Mouse (Mus musculus): ENCODE data around the gene Rhot2.
A peak's percentile ranks its signal among the peaks of the same experiment; 100 is the strongest.

Gene Rhot2

DNA sequence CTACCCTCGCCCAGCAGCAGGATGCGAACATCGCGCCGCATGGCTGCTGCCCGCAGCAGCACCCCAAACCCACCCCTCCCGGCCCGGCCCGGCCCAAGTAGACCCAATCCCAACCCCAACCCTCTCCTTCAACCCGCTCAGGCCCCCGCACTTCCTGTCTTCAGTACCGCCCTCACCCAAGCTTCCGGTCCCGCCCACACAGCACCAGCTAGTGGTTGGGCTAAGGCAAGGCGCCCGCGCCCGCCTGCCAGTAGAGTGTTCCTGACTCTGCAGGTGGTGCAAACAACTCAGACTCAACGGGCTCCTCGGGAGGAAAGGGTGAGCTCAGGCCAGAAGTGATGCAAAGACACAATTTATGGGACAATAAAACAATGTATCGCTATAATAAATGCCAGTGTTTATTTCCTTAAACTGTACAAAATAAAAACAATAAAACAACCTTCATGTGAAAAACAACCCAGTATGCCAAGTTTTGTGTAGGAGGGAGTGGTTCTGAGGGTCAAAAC is at the start of gene Rhot2:
Rhot2 (minus strand) TSS at position 456 of the 506 bp plus-strand sequence.
- DNase-seq (ENCODE audit: low spot score) = peak; percentile 97

DNA sequence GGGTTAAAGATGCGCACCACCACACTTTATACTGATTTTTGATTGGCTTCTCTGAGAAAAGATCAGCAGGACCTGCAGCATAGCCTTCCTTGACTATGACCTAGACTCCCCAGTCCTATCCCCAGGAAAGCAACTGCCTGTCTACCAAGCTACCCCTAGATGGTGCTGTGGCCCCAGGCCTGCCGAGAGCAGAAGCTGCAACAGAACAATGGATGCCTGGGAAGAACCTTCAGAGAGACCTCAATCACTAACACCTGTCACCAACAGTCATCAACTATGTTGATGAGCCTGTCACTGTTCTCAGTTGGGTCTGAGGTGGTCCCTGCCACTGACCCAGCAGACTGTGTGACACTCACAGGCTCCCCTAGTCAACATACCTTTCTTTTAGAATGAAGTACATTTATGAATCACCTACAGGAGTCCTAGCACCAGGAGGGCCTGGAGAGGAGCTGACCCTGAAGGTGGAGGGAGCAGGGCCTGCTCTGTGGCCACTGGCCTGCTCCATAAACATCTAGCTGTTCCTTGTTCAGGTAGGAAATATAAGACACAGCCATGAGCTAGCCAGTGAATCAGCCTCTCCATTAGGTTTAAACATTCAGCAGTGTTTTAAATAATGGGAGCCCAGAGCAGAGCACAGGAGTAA is 49.4 kb upstream of the Rhot2 start:
- DNase-seq (ENCODE audit: low spot score) = peak; percentile 63

DNA sequence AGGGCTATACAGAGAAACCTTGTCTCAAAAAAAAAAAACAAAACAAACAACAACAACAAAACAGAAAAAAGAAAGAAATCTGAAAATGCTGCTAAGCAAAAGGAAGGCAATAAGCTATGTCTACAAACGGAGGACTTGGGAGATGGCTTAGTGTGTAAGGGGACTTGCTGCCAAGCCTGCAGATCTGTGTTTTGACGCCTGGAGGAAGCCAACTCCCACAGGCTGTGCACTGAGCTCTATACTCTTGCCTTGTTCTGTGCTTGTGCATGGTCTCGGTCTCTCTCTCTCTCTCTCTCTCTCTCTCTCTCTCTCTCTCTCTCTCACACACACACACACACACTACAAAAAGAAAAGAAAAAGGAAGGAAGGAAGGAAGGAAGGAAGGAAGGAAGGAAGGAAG is 44.2 kb upstream of the Rhot2 start:
- no peak for DNase-seq (ENCODE audit: low spot score)

DNA sequence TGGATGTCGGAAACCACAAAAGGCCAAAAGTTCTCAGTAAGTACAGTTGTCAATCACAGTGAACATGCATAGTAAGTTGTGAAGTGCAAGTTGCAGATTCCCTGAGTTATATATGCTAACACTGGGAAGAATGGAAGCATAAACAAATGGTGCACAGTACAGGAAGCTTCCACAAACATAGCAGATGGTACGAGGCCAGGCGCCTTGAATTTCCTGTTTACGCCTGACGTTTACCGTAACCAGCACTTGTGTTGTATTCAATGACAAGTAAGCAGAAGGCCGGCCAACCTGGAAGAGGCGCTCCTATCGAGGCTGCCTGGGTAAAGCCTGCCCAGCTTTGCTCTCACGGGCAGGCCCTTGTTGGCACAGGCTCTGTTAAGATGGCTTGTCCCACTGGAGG is 42.8 kb upstream of the Rhot2 start:
- no peak for DNase-seq (ENCODE audit: low spot score)

DNA sequence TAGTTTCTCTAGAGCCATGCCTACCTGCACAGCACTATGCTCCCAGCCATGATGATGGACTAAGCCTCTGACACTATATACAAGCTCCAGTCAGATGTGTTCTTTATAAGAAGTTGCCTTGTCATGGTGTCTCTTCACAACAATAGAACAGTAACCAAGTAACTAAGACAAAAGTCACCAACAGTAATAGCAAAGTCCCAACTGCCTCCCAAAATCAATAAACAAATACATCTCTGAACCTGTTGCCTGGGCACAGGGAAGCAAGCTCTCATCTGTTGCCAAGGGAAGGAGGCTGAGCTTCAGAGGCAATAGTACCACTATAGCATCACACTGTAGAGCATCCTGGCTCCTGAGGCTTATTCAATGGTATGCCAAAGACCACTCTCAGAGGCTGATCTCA is 42.2 kb upstream of the Rhot2 start:
- no peak for DNase-seq (ENCODE audit: low spot score)

DNA sequence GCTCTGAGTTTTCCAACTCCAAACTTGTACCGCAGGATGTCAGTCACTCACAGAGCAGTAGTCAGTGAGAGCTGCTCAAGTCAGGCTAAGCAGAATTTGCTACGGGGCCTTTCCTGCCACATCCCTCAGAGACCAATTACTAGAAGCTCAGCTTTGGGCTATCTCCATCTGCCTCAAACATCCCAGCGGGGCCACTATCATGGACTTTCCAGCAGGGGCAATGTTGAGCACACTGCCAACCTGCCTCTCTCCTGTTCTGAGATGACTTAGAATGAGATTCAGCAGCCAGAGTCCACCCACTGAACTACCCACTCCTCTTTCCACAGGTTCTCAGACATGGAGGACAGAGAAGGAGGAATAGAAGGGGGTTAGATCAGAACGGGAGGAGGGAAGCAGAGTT is 41.0 kb upstream of the Rhot2 start:
- no peak for DNase-seq (ENCODE audit: low spot score)

DNA sequence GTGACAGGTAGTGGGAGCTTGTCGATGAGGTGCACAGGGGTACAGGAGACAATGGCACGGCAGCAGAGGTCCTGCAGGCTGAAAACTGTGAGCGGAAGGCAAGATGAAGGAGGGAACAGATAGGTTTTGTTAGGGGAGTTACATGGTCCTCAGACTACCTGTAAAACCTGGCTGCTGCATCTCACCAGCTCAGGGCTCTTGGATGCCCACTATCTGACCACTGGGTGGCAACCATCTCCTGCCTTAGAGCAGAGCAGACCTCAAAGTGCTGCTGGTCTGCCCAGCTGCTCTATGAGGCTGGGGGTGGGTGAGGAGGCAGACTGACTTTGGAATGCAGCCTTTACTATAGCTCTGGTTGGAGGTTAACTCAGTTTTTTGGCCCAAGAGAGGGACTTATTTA is 39.2 kb upstream of the Rhot2 start:
- DNase-seq (ENCODE audit: low spot score) = no peak

DNA sequence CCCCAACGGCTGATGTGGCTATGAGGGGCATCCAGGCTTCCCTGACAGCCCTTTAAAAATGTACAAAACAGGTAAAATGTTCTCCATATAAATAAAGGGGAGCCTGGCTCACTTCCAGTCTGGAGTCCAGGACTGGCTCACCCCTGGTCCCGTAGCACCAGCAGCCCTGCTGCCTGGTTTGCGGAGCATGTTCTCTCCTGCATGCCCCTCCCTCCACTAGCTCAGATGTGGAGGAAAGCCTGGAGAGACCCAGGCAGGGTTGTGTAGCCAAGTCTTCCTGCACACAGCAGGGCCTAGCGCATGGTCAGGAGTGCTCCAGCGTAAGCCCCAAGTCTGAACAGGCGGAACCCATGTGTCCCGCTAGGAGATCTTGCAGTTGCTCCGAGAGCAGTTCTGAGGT is 38.6 kb upstream of the Rhot2 start:
- no peak for DNase-seq (ENCODE audit: low spot score)

DNA sequence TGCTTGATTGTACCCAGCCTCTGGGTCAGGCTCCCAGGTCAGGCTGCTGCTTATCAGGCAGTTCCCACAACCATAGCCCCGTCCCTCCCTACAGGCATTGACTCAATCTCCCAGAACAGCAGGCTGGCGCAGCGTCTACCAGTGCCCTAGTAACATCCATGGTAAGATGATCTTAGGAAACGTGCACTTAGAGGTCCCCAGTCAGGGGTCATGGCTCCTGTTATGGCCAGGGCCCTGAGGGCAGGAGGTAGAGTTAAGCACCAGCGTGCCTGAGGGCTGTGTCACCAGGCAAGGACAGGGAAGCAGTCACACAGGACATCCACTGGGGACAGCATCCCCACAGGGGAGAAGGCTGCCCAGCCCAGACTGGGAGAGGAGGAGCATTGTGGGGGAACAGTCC is 37.7 kb upstream of the Rhot2 start:
- no peak for DNase-seq (ENCODE audit: low spot score)

DNA sequence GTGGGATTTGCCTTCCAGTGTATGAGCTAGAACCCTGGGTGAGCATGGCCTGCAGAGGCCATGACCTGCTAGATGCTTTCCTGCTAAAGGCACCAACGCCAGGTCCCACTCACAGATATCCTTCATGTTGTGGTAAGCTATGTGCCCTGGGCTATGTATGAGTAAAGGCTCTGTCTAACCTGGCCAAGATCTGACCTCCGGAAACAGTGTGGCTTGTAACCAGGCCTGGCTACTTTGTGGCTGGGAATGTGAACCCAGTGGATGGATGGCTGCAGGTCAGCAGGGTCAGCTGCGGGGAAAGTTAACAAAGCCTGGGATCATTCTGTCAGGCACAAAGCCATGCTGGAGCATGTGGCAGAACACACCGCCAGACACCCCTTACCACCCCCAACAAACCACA is 37.0 kb upstream of the Rhot2 start:
- DNase-seq (ENCODE audit: low spot score) = no peak

DNA sequence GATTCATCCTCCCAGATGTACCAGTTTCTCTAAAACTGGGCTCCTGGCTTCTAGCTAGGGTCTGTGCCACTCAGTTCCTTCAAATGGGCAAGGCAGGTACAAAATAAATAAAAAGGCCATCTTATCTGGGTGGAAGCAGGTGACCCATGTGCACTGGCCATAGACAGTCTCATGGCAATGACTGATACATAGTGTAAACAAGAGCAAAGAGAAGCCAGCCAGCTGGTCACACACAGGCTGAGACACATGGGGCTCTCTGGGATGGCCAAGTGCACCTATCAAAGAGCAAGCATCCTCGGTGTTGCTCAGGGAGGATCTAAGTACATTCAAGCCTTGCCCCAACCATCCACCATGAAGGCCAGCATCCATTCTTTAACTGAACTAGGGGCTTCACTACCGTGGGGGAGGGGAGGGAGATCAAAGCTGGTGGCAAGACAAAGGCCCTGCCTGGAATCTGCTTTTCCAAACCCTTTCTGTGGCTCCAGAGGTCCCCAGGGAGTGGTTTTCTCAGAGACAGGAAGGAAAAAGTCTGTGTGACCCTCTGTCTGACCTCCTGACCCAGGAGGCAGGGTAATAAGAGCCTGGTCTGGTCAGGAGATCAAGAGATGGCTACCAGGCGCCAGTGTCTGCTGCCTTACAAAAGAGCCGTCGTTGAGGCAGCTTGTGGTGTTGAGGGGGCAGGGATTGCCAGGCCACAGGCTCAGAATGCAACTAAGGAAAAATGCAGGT is 36.4 kb upstream of the Rhot2 start:
- no peak for DNase-seq (ENCODE audit: low spot score)

DNA sequence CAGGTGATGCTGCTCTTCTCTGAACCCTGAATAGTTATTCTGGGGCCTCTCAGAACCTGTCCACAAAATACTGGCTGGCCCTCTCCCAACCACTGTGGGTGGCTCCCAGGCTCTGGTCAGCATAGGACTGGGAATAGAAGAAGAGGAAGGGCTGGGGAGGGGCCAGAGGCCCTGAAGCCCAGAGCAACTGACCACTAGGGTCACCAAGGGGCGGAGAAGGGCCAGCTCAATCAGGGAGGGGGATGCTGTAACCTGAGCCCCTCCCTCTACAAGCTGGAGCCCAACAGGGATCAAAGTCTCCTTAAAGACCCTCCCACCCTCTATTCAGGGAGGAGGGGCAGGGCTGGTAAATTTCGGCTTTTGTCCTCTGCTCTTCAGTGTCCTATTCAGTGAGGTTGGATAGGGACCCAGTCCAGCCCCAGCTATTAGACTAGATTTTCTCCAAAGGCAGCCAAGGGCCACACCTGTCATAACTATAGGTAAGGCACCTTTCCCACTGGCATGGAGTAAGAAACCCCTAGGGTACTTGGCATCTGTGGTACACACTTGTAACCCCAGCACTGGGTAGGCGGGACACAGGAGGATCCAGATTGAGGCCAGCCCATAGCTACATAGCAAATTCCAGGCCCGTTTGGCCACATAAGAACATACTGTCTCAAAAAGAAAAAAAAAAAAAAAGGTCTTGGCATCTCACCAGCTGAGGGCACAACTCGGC is 35.7 kb upstream of the Rhot2 start, which contains the start of gene Wfikkn1:
Wfikkn1 (minus strand) TSS at position 663 of the 715 bp plus-strand sequence.
- no peak for DNase-seq (ENCODE audit: low spot score)

DNA sequence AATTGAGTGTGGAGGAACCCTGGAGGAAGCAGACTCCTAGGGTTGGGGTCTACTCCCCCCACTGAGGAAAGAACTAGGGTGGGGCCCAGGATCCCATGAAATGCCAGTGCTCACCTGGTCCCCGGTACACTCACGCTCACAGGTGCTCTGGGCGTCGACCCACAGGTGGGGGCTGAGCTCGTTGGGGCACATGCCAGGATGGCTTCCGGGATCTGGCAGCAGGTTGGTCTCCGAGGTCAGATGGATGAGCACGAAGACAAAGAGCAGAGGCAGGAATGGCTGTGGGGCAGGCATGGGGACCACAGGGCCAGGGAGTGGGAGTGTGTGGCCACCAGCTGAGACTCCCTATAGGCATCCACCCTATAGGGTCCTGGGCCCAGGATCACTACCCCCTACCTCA is 35.1 kb upstream of the Rhot2 start:
- DNase-seq (ENCODE audit: low spot score) = no peak

DNA sequence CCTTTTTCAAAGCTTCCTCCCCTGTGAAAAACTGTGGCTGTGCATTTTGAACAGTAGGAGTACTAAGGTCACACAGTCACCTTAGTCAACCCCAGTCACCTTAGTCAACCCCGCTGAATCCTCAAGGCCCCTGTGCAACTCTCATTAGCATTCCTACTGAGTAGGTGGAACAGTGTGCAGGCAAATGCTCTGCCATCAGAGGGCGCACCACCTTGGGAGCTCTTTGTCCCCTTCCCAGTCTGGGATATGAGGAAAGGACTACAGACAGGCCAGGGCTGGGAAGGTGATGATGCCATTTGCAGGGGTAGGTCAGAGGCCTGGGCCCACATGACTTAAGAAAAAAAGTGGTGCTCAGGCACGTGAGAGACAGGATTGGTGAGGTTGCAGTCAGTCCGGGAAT is 34.6 kb upstream of the Rhot2 start:
- DNase-seq (ENCODE audit: low spot score) = peak; percentile 46

DNA sequence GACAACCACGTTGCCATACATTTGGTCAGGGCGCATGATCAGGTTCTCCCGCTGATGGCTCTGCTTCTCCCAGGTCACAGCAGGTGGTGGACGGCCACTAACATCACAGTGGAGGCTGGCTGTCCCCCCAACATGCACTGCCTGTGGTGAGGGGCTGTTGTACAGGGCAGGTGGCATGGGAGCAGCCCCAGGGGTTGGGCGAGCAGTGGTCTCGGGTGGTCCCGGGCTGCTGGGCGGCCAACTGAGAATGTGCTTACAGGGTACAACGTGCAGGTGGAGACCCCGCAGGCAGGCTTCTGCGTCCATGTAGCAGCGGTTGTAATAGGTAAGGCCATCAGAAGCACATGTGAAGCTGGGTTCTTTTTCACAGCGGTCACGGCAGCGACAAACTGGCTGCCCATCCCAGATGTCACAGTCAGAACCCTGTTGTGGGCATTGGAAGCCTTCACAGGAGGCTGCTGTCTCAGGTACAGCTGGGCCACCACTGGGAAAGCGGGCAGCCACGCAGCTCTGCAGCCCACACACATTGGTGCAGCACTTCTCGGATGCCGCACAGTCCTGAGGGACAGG is 34.0 kb upstream of the Rhot2 start:
- no peak for DNase-seq (ENCODE audit: low spot score)

DNA sequence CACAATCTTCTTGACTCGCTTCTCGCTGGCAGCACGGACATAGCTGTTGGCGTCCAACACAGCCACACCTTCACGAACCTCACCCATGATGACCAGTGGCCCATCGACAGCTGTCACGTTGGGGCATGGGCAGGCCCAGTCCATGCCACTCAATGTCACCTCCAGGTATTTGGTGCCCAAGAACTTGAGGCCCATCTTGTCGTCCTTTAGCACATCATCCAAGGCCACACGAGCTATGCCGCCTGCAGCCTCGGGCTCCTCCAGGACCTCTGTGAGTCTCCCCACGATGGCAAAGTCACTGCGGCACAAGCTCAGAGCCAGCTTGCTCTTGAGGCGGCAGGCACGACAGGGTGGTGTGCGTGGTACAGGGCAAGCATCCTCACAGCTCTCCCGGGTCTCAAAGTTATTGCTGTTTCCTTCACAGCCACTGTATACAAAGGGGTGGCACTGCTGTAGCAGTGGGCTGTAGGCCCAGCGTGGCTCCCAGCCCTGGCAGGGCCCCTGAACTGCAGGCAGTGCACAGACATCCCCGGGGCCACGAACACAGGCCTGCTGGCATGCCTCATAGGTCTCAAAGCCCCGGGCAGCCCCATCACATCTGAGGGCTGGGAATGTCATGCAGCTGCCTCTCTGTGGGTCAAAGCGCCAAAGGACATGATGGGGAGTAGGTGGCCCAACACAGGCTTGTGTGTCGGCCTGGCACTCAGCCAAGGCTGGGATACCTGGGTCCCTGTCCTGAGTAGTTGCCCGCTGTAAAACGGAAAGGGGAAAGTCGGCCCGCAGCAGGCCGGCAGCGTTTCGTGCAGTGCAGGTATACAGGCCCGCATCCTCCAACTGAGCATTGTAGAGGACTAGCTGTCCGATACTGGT is 33.3 kb upstream of the Rhot2 start:
- DNase-seq (ENCODE audit: low spot score) = no peak

DNA sequence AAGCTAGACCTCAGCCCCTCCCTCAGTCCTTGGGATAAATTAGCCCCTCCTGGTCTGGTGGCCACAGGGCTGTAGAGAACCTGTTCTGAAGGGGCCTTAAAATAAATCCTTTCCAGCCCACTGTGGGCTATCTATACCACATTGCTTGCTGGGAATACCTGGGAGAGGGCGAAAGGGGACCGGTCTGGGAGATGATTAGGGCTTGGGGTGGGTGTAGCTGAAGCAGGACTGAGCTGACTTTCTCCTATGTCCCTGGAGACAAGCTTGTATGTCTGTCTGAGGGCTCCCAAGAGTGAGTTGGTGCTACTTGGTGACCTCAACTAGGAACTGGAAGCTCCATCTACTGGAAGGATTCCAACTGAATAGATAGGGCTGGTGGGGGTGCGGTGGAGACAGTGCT is 32.4 kb upstream of the Rhot2 start:
- DNase-seq (ENCODE audit: low spot score) = no peak

DNA sequence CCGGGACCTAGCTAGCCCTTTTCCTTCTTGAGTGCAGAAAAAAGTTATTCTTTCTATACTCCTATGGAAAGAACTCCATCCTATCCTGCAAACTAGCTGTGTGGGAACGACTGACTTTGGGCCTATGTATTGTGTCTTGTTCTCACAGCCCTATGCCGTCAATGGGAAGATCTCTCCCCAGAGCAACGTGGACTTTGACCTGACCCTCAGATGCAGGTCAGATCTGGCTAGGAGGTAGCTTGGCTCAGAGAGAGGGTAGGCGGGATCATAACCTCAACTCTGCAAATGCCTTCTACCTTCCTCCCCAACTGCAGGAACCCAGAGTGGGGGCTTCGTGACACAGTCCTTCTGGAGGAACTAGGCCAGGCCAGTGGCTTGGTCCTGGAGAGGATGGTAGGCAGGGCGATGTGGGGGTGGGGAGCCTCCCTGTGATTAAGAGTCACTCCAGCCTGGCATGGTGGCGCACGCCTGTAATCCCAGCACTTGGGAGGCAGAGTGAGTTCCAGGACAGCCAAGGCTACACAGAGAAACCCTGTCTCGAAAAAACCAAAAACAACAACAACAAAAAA is 31.8 kb upstream of the Rhot2 start:
- no peak for DNase-seq (ENCODE audit: low spot score)

DNA sequence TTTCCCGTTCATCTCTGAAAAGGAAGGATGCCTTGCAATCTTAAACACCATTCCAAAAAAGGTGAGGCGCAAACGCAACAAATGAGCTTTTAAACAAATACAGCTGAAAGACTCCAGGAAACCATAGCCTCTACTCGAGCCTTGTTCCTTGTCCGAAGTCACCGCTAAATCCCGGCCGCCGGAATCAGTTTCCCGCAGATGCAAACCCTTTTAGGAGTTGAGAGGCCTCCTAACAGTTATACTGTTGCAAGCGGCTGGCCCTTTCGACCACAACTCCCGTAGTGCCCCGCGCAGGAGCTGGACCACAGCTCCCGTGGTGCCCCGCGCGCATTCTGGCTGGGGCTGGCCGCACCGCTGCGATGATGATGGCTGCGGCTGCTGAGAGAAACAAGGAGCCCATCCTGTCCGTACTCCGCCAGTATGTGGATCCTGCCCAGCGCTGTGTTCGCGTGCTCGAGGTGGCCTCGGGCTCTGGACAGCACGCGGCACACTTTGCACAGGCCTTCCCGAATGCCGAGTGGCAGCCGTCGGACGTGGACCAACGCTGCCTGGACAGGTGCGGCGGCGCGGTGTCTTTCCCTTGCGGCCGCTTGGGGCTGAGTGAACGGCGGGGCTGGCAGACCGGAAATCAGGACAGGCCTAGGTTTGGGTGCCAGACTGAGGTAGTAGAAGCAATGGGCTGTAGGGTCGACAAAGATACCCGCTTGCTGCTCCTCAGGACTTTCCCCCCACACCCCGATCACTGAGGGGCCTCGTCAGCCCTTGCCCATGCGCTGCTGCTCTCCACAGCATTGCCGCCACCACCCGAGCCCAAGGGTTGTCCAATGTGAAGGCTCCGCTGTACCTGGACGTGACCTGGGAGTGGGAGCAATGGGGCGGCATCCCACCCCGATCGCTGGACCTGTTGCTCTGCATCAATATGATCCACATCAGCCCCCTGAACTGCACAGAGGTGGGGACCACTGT is 30.8 kb upstream of the Rhot2 start:
- DNase-seq (ENCODE audit: low spot score) = peak; percentile 89

DNA sequence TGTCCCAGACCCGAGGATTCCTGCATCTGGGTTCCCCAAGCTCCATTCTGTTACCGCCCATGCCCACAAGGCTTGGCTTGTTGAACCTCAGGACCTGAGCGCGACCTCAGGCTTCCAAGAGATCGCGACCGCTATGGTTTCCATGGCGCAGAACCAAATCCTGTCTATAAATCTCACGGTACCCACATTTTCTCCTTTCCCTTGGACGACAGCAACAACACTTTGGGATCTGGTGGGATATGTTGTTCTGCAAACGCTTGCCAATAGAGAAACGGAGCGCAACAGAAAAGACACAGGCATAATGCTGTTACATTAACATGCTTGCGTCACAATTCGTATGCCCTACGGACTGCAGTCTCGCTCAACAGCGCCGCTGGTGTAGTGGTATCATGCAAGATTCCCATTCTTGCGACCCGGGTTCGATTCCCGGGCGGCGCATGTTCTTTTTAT is 30.1 kb upstream of the Rhot2 start, which contains the start of gene Mettl26:
Mettl26 (plus strand) TSS at position 354 of the 450 bp plus-strand sequence.
- DNase-seq (ENCODE audit: low spot score) = peak; percentile 95

All from urinary bladder, postnatal 14 days (tissue).